Mouse (Mus musculus): ENCODE measurements around the gene Espl1.

The Espl1 gene

DNA sequence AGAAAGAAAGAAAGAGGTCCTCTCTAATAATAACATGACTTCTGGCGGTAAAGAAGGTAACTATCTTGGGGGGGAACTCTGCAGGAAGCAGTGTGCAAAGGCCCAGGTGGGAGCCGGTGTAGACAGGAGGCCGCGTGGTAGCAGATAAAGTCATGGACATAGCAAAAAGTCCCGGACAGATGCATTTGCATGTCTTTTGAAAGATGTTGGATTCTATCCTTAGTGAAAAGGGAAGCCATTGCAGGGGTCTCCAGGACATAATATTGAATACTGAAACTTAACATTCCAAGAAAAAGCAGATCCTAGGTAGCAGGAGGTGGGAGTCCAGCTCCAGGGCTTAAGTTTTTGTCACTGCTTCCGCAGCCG is 17.4 kb upstream of the Espl1 start:
- DNase-seq = peak; percentile 29

DNA sequence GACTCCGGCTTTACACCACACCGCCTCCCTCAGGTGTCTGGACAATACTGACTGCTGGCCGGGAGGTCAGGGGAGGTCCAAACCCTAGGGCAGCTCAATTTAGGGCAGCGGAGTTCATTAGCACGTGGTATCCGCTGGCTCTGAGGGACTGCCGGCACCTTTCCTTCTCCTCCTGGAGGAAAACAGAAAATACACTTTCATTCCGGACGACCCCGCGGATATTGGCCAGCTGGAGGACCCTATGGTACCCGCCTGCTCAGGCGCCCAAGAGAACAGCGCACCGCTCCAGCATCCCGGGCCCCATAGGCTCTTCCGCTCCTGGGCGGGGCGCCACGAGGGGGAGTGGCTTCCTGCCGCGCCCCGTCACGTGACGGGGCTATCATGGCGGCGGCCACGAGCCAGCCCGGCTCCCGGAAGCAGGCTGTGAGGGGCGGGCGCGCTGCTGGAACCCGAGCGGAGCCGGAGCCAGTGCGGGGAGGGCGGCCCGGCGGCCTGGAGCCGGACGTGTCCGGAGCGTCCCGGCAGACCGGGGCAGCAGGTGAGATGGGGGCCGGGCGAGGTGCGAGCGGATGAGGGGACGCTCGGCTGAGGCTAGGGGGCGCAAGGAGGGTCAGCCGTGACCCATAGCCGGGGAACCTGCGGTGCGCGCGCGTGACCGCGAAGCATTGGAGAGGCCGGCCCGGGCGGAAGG is 16.8 kb upstream of the Espl1 start, which contains the start of gene Mfsd5:
Gene Mfsd5, plus strand, starts transcription at position 363 of the 691 bp plus-strand sequence.
- DNase-seq = peak; percentile 91

- no peak for DNase-seq
Observed at GRCm38 (mm10) chr15:102279783-102280520, 16.1 kb upstream of the Espl1 start.

DNA sequence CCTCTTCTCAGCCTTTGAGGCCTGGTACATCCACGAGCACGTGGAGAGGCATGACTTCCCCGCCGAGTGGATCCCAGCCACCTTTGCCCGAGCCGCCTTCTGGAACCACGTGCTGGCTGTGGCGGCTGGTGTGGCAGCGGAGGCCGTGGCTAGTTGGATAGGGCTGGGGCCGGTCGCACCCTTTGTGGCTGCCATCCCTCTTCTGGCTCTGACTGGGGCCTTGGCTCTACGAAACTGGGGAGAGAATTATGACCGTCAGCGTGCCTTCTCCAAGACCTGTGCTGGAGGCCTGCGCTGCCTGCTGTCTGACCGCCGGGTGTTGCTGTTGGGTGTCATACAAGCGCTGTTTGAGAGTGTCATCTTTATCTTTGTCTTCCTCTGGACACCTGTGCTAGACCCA is 15.4 kb upstream of the Espl1 start:
- DNase-seq = no peak

DNA sequence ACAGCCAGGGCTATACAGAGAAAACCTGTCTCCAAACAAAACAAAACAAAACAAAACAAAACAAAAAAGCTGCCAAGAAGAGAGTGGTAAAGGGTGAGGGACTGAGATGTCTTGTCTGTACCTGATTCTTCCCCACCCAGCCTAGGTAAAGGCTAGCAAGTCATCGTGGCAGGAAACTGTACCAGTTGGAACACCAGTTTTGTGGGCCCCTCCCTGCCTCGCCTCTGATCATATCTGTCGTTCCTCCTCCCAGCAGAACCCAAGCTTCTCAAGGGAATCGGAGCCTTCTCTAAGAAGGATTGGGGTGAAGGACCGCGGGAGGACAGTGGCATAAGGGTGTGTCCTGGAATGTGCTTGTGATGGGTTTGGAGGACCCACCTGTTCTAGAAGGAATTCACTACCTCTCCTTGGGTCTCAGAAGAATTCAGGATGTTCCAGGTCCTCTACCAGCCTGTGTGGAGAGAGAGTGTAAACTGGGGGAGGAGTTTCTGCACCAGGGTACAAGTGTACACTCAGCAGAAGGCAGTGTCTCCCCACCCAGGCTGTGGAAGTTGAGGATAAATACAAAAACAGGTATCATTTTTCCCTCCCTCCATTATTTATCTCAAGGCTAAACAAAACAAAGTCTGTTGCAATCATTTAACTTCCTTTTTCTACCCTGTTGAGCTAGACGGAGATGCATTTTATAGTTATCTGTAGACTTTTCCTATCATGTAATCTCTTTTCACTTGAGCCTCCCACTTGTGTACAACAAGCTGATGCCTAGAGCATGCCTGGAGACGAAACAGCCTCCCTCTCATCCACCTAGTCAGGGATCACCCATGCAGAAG is 13.4 kb upstream of the Espl1 start:
- no peak for DNase-seq

- no peak for DNase-seq
Observed at GRCm38 (mm10) chr15:102283648-102284047, 12.4 kb upstream of the Espl1 start.

GRCm38 (mm10) chr15:102287395-102287794 is 8.7 kb upstream of the Espl1 start:
- peak; percentile 56 for DNase-seq

DNA sequence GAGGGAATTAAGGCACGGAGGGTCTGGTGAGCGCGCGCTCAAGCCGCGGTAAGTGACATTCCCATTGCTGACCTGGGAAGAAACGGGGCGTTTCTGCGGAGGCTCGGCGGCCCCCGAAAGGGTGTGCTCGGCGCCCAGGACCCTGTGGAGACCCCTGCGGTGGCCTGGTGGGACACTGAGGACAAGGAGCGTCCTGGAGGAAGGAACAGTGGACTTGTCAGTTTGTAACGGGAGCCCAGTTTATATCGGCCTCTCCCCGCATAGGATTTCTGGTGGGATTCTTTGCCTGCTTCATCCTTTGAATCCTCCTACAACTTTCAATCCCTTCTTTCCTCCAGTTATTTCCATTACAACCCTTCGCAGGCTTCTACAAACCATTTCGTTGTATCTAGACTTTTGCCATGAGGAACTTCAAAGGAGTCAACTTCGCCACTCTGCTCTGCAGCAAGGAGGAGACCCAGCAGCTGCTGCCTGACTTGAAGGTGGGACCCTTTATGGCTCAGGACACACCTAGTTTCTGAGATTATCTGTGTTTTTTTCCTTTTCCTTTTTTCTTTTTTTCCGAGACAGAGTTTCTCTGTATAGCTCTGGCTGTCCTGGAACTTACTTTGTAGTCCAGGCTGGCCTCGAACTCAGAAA is 421 bp downstream of the Espl1 start:
- no peak for DNase-seq

GRCm38 (mm10) chr15:102302542-102302941 is 6.5 kb downstream of the Espl1 start:
- no peak for DNase-seq

DNA sequence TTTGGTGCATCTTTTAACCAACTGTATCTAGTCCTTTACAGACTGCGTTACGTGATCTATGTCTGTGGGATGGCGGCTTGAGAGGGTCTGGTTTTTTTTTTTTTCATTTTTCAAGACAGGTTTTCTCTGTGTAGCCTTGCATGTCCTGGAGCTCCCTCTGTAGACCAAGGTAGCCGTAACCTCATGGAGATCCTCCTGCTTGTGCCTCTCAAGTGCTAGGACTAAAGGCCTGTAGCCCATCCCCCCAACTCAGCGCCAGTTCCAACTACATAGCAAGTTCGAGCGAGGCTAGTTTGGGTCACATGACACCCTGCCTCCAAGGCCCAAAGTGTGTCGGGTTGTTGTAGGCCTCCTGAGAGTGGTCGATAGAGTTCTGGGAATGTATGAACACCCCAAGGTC is 12.7 kb downstream of the Espl1 start:
- DNase-seq = no peak

GRCm38 (mm10) chr15:102310074-102310845 is 14.2 kb downstream of the Espl1 start:
- no peak for DNase-seq

DNA sequence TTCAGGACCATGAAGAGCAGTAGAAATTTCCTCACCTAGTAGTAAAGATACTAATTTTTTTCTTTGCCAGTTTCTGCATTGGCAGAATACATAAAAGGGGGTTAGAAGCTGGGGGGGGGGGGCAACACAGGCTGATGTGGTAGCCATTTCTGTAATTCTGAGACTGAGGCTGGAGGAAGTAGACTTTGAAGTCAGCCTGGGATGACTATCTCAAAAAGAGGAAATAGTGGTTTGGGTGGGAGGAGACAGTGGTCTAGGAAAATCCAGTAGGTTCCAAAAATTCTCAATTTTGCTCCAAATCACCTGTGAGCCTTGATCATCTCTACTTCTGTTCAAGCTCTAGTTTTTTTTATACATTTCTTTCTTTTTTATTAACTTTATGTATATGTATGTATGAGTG is 15.4 kb downstream of the Espl1 start:
- DNase-seq = no peak

DNA sequence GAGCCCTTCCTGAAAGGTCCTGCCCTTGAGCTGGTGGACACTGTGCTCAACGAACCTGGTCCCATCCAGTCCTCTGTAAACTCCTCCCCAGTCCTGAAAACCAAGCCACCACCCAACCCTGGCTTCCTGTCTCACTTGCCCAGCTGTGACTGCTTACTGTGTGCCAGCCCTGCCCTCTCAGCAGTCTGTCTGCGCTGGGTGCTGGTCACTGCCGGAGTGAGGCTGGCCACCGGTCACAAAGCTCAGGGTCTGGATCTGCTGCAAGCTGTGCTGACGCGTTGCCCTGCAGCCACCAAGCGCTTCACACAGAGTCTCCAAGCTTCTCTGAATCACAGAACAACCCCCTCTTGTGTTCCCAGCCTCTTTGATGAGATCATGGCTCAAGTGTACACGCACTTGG is 19.2 kb downstream of the Espl1 start:
- no peak for DNase-seq

DNA sequence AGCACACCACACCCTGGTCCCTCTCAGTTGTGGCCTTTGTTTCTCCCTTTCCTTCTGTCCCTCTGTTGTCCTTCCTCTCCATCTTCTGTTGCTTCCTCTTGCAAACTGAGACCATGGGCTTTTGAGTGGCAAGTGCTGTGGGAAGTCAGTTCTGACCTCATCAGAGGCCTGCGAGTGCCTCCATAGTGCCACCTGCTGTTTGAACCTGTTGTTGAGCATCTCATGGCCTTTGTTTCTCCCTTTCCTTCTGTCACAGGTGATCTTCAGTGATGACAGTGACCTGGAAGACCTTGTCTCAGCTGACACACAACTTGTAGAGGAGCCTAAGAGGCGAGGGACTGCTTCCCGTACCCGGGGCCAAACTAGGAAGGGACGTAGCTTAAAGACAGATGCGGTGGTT is 20.2 kb downstream of the Espl1 start:
- DNase-seq = peak; percentile 71

DNA sequence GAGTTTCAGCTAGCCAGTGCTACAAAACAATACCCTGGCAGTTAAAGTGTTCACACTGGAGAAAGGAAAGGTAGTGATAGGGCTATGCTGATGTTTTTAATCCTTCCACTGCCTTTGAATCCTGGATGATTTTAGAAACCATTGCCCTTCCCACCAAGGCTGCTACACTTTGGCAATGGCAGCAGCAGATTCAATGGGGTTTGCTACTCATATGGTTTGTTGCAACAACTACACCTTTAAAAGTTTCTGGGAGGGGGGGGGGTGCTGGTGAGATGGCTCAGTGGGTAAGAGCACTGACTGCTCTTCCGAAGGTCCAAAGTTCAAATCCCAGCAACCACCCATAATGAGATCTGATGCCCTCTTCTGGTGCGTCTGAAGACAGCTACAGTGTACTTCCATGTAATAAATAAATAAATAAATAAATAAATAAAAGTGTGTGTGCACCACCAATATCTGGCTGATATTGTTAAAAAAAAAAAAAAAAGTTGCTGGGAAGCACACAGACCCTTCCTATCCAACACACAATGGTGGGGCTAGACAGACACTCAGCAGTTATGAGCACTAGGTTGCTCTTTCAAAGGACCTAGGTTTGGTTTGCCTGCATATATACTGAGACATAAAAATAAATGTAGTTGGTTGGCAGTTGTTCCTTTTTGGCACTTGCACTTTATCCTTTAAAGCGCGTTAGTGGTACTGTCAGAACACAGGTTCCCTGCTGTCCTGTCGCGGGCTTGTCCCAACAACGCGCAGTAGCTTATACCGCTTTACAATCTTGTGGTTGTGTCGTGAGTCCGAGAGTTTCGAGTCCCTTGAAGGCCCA is 28.8 kb downstream of the Espl1 start:
- no peak for DNase-seq

- peak; percentile 89 for DNase-seq
Observed at GRCm38 (mm10) chr15:102326022-102326576, 30.0 kb downstream of the Espl1 start, which contains the start of gene Pfdn5. Pfdn5 (plus strand) TSS chr15:102326116.

DNA sequence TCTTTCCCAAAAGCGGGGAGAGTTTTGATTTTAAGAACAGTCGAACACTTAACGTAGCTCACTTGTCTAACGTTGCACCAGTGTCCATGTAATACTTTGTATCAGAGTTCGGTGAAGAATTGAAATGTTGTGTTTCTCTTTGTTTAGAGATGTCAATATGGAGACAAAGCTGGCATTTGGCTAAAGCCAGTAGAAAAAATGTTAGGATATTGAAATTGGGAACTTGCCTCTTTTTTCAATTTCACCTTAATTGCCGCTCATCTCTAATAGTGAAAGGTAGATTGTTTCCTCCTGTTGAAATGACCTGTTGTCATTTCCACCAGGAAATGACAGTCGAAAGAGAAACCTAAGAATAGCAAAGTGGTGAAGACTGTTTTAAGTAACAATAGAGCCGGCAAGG is 30.8 kb downstream of the Espl1 start:
- DNase-seq = no peak

DNA sequence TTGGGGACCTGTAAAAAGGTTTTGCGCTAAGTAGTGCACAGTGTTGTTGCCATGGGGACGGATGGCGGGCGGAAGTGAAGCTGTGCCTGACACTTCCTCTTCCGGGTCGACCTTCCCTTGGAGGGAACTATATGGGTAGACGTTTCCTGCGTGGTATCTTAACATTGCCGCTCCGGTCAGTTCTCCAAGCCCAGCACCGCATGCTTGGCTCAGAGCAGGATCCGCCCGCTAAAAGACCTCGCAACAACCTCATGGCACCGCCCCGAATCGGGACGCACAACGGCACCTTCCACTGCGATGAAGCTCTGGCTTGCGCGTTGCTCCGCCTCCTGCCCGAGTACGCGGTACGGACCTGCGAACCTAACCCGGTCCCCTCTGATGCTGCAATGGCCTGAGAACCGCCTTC is 35.5 kb downstream of the Espl1 start, which contains the start of gene Myg1:
Gene Myg1, plus strand, starts transcription at position 100 of the 406 bp plus-strand sequence.
- DNase-seq = peak; percentile 89

DNA sequence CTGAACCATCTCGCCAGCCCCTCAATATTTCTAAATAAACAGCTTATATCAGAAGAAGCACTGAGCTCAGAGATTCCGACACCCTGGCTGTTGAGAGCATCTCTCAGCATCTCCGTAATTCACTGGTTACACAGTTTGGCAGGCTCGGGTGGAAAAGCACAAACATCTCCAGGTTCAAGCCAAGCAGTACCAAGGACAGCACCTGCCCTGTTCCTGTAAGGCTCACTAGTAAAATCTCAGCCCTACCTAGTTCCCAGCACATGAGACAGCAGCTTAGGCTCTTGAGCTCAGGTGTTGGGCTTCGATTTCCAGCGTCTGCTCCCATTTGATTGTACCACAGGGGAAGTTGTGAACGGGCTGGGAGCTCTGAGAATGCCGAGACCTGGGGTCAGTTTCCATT is 39.2 kb downstream of the Espl1 start:
- no peak for DNase-seq

DNA sequence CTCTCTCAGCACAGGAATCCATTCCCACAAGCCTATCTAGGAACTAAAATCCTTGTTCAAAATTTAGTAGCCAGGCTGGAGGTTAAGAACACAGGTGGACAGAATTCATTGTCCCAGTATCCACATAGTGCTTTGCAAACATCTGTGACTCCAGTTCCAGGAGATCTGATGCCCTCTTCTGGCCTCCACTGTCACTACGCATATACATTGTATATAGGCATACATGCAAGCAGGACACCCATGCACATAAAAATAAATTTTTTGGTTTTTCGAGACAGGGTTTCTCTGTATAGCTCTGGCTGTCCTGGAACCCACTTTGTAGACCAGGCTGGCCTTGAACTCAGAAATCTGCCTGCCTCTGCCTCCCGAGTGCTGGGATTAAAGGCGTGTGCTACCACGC is 39.9 kb downstream of the Espl1 start:
- peak; percentile 64 for DNase-seq

DNA sequence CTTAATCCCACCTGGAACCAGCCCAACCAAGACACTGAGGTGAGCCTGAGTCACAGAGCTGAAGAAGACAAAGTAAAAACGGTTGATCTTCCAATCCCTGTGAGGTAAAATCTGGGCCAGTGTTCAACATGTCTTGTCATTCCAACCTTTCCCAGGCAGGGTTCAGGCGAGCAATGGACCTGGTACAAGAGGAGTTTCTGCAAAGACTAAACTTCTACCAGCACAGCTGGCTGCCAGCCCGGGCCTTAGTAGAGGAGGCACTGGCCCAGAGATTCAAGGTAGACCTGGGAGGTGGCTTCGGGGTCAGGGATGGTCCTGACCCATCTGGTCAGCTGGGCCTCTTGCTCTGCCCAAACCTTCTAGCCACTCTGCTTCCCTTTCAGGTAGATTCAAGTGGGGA is 40.9 kb downstream of the Espl1 start:
- DNase-seq = no peak

Data from thymus, postnatal 14 days (tissue).